Mouse (Mus musculus) B cell, adult 62 days (primary cell): Measurements from ENCODE around the gene Muc2. TPM values are rescaled to one million over a fixed set of nuclear protein-coding genes. Genes with fewer than 3 reads are reported as not detected.

Experiments used
- total RNA-seq: library from RNA; stranded (reverse); gene quantifications from 4 replicates; pipeline ENCODE4 v1.2.4, GENCODE M21; 2023

Muc2 gene
- total RNA-seq: 0.72 TPM in 1 of 4 replicates, not detected in the others

DNA sequence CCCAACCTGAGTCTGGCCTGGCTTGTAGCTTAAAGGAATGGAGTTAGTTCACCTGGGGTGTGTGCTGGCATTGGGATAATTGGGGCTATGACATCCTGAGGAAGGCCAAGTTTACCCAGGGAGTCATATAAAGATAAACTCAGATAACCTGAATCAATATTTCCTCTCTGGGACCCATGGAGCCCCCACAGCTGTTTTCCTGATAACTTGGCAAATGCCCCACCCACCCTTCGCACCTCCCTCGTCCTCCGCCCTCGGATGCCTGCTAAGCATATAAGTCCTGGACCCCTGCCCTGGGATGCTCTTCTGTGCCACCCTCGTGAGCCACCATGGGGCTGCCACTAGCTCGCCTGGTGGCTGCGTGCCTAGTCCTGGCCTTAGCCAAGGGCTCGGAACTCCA lies at the start of gene Muc2:
TSS of gene Muc2 (plus strand) at position 301 of the 400 bp plus-strand sequence.

DNA sequence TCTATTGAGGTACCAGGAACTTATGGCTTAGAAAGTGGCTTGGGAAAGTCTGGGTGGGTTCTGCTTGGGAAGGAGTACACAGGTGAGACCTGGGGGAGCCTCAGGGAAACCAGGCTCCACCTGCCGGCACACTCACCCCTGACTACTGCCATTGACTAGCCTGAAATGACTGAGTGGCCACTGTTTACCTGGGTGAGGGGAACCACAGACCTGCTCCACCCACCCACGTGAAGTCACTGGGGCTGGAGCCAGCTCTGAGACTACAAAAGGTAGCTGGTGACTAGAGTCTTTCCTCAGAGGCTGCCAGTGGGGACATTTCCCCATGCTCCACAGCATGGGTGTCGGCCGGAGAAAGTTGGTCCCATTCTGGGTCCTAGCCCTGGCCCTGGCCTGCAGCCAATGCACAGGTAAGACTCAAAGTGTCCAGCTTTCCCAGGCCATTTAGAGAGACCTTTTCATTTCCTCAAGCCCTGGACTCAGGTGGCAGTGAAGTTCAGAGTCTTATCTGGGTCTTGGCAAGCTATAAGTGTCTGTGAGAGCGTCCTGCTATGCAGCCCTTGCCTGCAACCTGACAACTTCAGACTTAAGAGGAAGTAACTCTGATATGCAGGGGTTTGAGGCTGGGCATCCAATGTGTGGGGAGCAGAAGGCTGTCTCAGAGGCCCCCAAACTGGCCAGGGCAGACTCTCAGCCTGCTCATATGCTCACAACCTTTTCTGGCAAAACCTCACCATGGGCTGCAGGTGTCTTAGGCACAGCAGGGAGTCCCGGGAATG lies 98.7 kb downstream of the Muc2 start, which contains the start of gene Muc5ac:
TSS of gene Muc5ac (plus strand) at position 296 of the 776 bp plus-strand sequence.

Other genes with a start within 250 kb of the Muc2 start
- gene Pidd1, start 246.3 kb upstream of the Muc2 start, total RNA-seq: 6.9 to 9.3 TPM (median 7.8 TPM) in 4 replicates
- gene Rplp2, start 243.0 kb upstream of the Muc2 start, total RNA-seq: 2,356 to 2,462 TPM (median 2,431 TPM) in 4 replicates
- 48.4 to 57.9 TPM (median 51.2 TPM) in 4 replicates for gene Pnpla2, start 235.1 kb upstream of the Muc2 start, total RNA-seq
- not detected in 4 replicates for gene Cracr2b, start 229.2 kb upstream of the Muc2 start, total RNA-seq
- gene Cd151, start 222.9 kb upstream of the Muc2 start, total RNA-seq: 11.2 to 13.1 TPM (median 12.1 TPM) in 4 replicates
- 14.1 to 17.7 TPM (median 14.9 TPM) in 4 replicates for gene Polr2l, start 215.2 kb upstream of the Muc2 start, total RNA-seq
- gene Tspan4, start 215.1 kb upstream of the Muc2 start, total RNA-seq: 1.0 to 2.8 TPM (median 1.1 TPM) in 4 replicates
- gene Chid1, start 150.5 kb upstream of the Muc2 start, total RNA-seq: 18.5 to 24.9 TPM (median 20.6 TPM) in 4 replicates
- 35.6 to 44.2 TPM (median 42.8 TPM) in 4 replicates for gene Ap2a2, start 128.2 kb upstream of the Muc2 start, total RNA-seq
- not detected in 4 replicates for gene Muc6, start 35.0 kb upstream of the Muc2 start, total RNA-seq
- gene Muc5ac, start 98.6 kb downstream of the Muc2 start, total RNA-seq: not detected in 4 replicates
- gene Muc5b, start 148.7 kb downstream of the Muc2 start, total RNA-seq: not detected in 4 replicates
- 67.8 to 75.1 TPM (median 73.5 TPM) in 4 replicates for gene Tollip, start 228.2 kb downstream of the Muc2 start, total RNA-seq